Mouse (Mus musculus) limb, embryonic 13.5 days (tissue): Measurements from ENCODE around the gene Slc39a9. TPM values are rescaled to one million over a fixed set of nuclear protein-coding genes. Genes with fewer than 3 reads are reported as not detected.
A peak's percentile ranks its signal among the peaks of the same experiment; 100 is the strongest.

Experiments used
- ATAC-seq: fragments of 200-750 bp; cut with Nextera tagmentation; 2 replicates; pipeline ENCODE4 v1.8.0; 2017; ENCODE audit warnings: low read depth, moderate number of reproducible peaks, moderate TSS enrichment; ENCODE audit not compliant: low FRiP score
- H3K27ac ChIP-seq: fragments of 300-500 bp; sonication (generic); 2 replicates; pipeline ENCODE4 v1.5.1; 2015; ENCODE audit warnings: inconsistent platforms, mild to moderate bottlenecking, moderate library complexity
- H3K27me3 ChIP-seq: fragments of 300-500 bp; sonication (generic); 2 replicates; pipeline ENCODE4 v1.6.1; 2015; ENCODE audit warnings: mild to moderate bottlenecking, inconsistent platforms
- H3K36me3 ChIP-seq: fragments of 300-500 bp; sonication (generic); 2 replicates; pipeline ENCODE4 v1.6.1; 2015; ENCODE audit warnings: inconsistent platforms, mild to moderate bottlenecking, moderate library complexity
- H3K4me1 ChIP-seq: fragments of 300-500 bp; sonication (generic); 2 replicates; pipeline ENCODE4 v1.6.1; 2015; ENCODE audit warnings: inconsistent platforms
- H3K4me2 ChIP-seq: fragments of 300-500 bp; sonication (generic); replicated peaks from 2 replicates; pipeline ENCODE4 v1.6.1; 2015; ENCODE audit warnings: inconsistent platforms, mild to moderate bottlenecking, moderate library complexity
- H3K4me3 ChIP-seq: fragments of 300-500 bp; sonication (generic); 2 replicates; pipeline ENCODE4 v1.5.1; 2015; ENCODE audit warnings: moderate library complexity, mild to moderate bottlenecking, inconsistent platforms
- H3K9ac ChIP-seq: fragments of 300-500 bp; sonication (generic); 2 replicates; pipeline ENCODE4 v1.6.1; 2015; ENCODE audit warnings: mild to moderate bottlenecking, inconsistent platforms
- H3K9me3 ChIP-seq: fragments of 300-500 bp; sonication (generic); 2 replicates; pipeline ENCODE4 v1.6.1; 2016; ENCODE audit warnings: inconsistent platforms
- WGBS: fragments of 180-500 bp; shearing (Covaris S2); methylation state at CpG from one replicate; pipeline ENCODE4 v1.1.7; 2015; 5-methylcytosine and 5-hydroxymethylcytosine counted together
- polyA plus RNA-seq: library from polyadenylated mRNA; unstranded; fragments of >200 nt; fragmentation: Nextera tagmentation; extraction: Ambion mirVana; gene quantifications from 2 replicates; pipeline ENCODE4 v1.2.1, GENCODE M21; 2015

Slc39a9 gene
- 21.8 and 26.5 TPM in 2 replicates for polyA plus RNA-seq

DNA sequence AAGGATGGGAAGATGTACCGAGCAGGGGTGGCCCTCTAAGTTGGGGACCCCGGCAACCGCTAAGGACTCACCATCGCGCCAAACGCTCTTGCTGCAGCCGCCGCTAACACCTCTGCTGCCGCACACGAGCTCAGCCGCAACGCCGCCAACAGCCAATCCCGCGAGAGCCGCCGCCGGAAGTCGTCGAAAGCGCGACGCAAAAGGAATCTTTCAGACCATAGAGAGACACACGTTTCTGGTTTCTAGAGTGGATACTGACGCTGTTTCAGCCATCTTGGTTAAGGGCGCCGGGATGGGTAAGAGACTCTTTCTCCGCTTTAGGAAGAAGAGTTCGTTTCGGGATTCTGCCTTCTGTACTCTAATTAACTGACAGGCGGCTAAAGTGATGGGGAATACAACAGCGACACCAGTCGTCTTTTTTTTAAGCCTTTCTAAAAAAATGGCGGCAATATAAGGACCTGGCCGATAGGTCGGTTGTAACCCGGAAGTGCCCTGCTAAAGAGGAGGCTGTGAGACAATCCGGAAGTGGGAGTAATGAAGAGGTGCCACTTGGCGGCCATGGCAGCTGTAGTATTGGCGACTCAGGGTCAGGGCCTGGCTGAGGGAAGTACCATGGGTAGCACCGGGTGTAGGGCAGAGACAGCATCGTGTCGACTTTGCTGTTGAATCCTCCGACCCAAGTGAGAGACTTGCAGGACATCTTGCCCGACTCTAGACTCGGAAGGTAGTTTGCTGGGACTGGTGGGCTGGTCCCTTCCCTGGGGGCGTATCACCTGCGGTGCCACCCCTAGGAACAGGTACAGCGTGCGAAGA lies at the start of gene Slc39a9, which contains the start of gene Erh:
TSS of gene Slc39a9 (plus strand) at position 191 of the 813 bp plus-strand sequence.
TSS of gene Erh (minus strand) at position 649 of the 813 bp plus-strand sequence.
- H3K36me3 ChIP-seq, result peaks cover 44% of the 10 kb centered on the region
- peak within 1 kb of the TSS; percentile 93 for H3K27ac ChIP-seq
- peak; percentile 97 for ATAC-seq
- WGBS, result under 1% methylated on average over 50 of the region's 50 CpGs
- H3K4me1 ChIP-seq, result peaks cover 37% of the 10 kb centered on the region
- peak within 1 kb of the TSS; percentile 95 for H3K4me2 ChIP-seq
- peak within 1 kb of the TSS; percentile 97 for H3K9ac ChIP-seq
- H3K27me3 ChIP-seq, result no peaks in the 10 kb centered on the region
- H3K4me3 ChIP-seq, result peak within 1 kb of the TSS; percentile 93
- H3K9me3 ChIP-seq, result no peaks in the 10 kb centered on the region

DNA sequence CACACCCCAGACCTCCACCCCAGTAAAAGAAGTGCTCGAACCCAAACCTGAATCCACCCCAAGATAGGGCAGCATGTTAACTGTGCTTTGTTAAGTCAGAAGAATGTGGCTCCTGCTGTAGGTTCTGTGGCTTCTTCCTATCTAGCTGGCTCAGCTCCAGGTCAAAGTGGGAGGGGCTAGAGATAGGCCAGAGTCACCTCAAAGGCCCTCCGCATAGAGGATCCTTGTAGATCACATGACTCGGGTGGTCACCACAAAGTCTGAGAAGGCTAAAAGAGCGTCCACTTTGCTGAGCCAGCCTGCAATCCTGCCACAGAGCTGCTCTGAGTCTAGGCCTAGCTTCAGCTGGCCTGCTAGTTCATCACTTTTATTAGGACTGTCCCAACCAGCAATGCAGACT lies 49.5 kb upstream of the Slc39a9 start:
- no peaks in the 10 kb centered on the region for H3K27me3 ChIP-seq
- 84% methylated on average over 4 of the region's 4 CpGs for WGBS
- H3K4me1 ChIP-seq, result no peaks in the 10 kb centered on the region
- H3K4me2 ChIP-seq, result no peak overlapping the region
- no peak overlapping the region for H3K9ac ChIP-seq
- no peak overlapping the region for H3K27ac ChIP-seq
- no peaks in the 10 kb centered on the region for H3K9me3 ChIP-seq
- no peak overlapping the region for H3K4me3 ChIP-seq
- ATAC-seq, result no peak
- 0 out of 2 replicates have a peak, but pooled peaks cover 4% of the 10 kb centered on the region for H3K36me3 ChIP-seq

DNA sequence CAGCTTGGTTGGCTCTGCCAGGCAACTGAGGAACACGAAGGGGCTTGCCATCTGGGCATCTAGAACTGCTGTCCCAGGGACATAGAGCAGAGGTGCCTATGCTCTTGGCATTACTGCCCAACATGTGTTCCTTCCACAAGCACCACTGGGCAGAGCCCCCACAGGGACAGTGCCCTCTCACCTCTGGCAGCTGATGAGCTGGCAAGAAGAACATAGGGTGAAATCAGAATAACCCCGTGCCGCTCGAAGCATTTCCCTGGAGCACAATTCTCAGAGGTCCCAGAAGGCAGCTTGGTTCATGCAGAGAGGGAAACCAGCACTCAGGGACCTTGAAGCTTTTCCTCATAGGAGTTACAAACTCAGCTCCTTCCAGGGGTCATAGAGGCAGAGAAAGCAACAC lies 48.9 kb upstream of the Slc39a9 start:
- H3K27me3 ChIP-seq, result no peaks in the 10 kb centered on the region
- H3K36me3 ChIP-seq, result 0 out of 2 replicates have a peak, but pooled peaks cover 4% of the 10 kb centered on the region
- no peak for ATAC-seq
- no peaks in the 10 kb centered on the region for H3K9me3 ChIP-seq
- H3K4me1 ChIP-seq, result no peaks in the 10 kb centered on the region
- 84% methylated on average over 4 of the region's 4 CpGs for WGBS
- H3K4me3 ChIP-seq, result no peak overlapping the region
- H3K27ac ChIP-seq, result no peak overlapping the region
- no peak overlapping the region for H3K9ac ChIP-seq
- no peak overlapping the region for H3K4me2 ChIP-seq

DNA sequence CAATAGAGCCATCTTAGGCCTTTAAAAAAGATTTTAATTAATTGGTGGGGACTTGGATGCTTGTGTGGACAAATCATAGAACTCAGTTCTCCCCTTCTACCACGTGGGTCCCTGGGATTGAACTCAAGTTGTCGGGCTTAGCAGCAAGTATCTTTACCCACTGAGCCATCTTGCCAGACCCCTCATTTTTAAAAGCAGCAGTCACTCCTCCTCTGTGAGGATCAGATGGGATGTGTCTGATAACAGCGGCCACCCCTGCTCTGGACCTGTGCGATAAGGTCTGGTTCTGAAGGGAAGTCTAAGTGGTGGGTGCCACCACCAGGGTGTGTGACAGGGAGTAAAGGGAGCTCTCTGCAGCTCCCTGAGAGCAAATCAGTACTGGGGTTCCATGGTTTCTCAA lies 48.1 kb upstream of the Slc39a9 start:
- H3K9ac ChIP-seq, result no peak overlapping the region
- 92% methylated on average over 4 of the region's 4 CpGs for WGBS
- no peaks in the 10 kb centered on the region for H3K27me3 ChIP-seq
- H3K4me2 ChIP-seq, result no peak overlapping the region
- H3K27ac ChIP-seq, result no peak overlapping the region
- no peaks in the 10 kb centered on the region for H3K9me3 ChIP-seq
- H3K4me3 ChIP-seq, result no peak overlapping the region
- H3K36me3 ChIP-seq, result no peaks in the 10 kb centered on the region
- H3K4me1 ChIP-seq, result no peaks in the 10 kb centered on the region
- ATAC-seq, result no peak

DNA sequence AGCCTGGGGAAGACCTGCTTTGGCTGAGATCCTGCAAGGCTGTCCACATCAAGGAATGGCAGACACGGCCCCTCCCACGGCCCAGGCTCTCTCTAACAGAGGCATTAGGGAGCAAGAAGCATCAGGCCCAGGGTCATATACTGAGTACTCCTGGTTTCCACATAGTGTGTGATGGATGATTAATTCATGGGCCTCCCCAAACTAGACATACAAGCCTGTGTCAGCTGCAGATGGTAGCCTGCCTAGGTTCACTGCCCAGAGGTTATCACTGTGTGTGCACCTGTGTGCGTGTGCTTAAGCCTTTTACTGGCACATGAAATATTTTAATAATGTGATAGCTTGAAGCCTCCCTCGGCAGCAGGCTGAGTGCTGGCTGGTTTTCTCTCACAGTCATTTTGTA lies 47.7 kb upstream of the Slc39a9 start:
- 72% methylated on average over 4 of the region's 4 CpGs for WGBS

DNA sequence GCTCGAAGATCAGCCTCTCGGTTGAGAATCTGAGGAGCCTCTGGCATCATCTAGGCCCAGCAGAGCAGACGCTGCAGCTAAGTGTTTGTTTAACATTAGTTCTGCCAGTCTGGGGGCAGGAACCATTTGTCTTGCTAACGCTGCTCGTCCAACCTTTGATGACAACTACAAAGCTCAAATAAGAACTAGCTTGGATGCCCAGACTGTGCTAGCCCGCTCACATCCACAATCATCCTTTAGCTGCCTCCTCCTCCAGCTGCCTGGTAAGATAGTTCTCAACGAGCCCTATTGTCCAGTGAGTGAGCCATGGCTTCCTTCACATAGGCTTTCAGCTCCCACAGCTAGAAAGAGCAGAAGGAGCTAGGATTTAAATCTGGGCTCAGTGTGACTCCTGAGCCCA lies 45.4 kb upstream of the Slc39a9 start:
- H3K9ac ChIP-seq, result no peak overlapping the region
- no peak overlapping the region for H3K27ac ChIP-seq
- H3K4me2 ChIP-seq, result no peak overlapping the region
- no peak for ATAC-seq
- H3K4me1 ChIP-seq, result peaks cover 2% of the 10 kb centered on the region
- WGBS, result 34% methylated on average over 7 of the region's 7 CpGs
- H3K27me3 ChIP-seq, result no peaks in the 10 kb centered on the region
- no peaks in the 10 kb centered on the region for H3K9me3 ChIP-seq
- H3K36me3 ChIP-seq, result no peaks in the 10 kb centered on the region
- H3K4me3 ChIP-seq, result no peak overlapping the region

More for the DNA sequence above, 47.7 kb upstream of the Slc39a9 start:
- Histone ChIP-seq H3K27ac (no peak overlapping the region), H3K4me2 (no peak overlapping the region), H3K4me1 (no peaks in the 10 kb centered on the region), H3K4me3 (no peak overlapping the region), H3K9me3 (no peaks in the 10 kb centered on the region), H3K27me3 (no peaks in the 10 kb centered on the region), H3K9ac (no peak overlapping the region), H3K36me3 (no peaks in the 10 kb centered on the region)
- ATAC-seq, result no peak

DNA sequence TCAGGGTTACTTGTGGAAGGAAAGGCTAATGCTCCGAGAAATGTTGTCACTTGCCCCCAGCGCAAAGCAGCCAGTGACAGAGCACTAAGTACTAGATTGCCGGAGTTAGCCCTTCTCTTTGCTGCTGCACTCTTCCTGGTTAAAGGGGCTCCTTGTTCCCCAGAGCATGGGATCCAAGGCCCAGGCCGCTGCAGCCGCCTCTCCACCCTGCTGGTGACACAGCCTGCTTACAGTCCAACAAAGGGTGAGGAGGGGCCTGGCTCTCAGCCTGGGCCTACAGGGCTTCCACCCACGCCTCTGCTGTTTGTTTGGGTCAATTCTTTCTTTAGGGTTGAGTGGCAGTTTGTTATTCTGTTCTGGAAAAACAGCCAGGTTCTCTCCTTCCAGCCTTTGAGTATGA lies 44.9 kb upstream of the Slc39a9 start:
- H3K27me3 ChIP-seq, result no peaks in the 10 kb centered on the region
- H3K9me3 ChIP-seq, result no peaks in the 10 kb centered on the region
- H3K36me3 ChIP-seq, result no peaks in the 10 kb centered on the region
- peaks cover 7% of the 10 kb centered on the region for H3K4me1 ChIP-seq
- WGBS, result 65% methylated on average over 6 of the region's 6 CpGs
- no peak overlapping the region for H3K27ac ChIP-seq
- no peak overlapping the region for H3K9ac ChIP-seq
- H3K4me3 ChIP-seq, result no peak overlapping the region
- no peak overlapping the region for H3K4me2 ChIP-seq
- ATAC-seq, result no peak

DNA sequence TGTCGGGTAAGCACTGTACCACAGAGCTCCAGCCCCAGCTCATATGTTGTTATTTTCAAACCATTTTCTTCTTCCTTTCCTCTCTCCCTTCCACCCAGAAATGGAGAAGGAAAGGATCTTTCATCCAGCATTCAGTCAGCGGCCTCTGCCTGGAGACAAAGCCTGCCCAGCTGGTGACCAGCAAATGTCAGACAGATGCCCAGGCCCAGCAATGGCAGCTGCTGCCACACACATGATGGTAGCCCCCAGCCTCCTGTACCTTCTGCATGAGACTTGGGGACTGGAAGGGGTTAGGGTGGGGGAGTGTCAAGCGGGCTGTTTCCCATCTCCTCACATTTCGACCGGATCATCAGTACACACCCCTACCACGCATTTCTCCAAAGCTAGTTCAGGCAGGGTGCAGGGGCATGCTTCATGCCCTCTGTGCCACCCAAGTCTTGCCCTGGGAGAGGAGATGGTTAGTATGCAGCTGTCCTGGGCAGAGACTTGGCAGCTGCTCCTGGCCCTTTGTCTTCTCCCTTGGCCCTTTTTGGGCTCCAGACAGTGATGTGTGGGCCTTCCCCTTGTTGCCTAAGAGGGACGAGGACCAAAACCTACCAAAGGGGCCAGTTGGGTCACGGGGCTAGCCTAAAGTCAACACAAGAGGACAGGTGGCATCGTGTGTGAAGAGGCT lies 42.0 kb upstream of the Slc39a9 start:
- WGBS, result 78% methylated on average over 9 of the region's 9 CpGs
- no peak overlapping the region for H3K9ac ChIP-seq
- H3K4me3 ChIP-seq, result no peak overlapping the region
- no peaks in the 10 kb centered on the region for H3K27me3 ChIP-seq
- ATAC-seq, result no peak
- no peak overlapping the region for H3K27ac ChIP-seq
- peaks cover 17% of the 10 kb centered on the region for H3K4me1 ChIP-seq
- no peaks in the 10 kb centered on the region for H3K9me3 ChIP-seq
- no peak overlapping the region for H3K4me2 ChIP-seq
- no peaks in the 10 kb centered on the region for H3K36me3 ChIP-seq

DNA sequence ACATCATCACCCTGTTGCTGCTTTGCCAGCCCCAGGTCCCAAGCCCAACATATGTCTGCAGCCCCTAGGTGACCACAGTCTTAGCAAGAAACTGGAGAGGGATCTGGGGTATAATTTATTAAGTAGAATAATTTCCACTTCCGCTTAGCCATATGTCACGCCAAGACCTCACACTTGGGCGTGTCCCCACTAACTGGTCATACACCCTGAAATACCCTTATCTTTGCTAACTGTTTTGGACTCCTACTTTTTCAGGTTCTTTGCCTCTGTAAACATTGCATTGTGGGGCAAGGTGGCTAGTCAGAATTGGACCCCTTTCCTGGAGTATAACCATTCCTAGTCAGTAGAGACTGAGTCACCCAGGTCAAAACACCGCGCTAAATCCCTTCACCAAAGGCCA lies 41.3 kb upstream of the Slc39a9 start:
- no peak overlapping the region for H3K4me2 ChIP-seq
- H3K9me3 ChIP-seq, result no peaks in the 10 kb centered on the region
- no peaks in the 10 kb centered on the region for H3K27me3 ChIP-seq
- H3K36me3 ChIP-seq, result no peaks in the 10 kb centered on the region
- WGBS, result 94% methylated on average over 5 of the region's 5 CpGs
- H3K4me1 ChIP-seq, result peaks cover 17% of the 10 kb centered on the region
- no peak overlapping the region for H3K9ac ChIP-seq
- no peak for ATAC-seq
- H3K4me3 ChIP-seq, result no peak overlapping the region
- H3K27ac ChIP-seq, result no peak overlapping the region

DNA sequence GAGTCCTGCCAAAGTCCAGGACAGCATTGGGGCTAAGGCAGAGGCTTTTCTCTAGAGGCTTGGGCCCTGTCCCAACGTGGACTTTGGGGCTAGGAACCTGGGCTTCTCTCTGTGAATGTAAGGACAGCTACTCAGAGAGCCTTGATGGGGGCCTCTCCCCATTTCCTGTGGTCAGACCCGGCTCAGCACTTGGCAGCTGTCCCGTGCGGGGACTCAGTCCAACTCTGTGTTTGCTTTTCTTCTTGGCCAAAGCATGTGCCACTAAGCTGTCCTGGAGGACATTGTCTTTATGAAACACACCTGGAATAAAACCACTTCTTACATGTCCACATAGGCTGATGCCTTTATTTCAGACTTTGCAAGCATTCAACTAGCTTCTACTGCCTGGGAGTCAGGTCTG lies 40.1 kb upstream of the Slc39a9 start:
- Histone ChIP-seq H3K9ac (0 out of 2 replicates have a peak overlapping the region, but pooled peaks have one; percentile 9), H3K9me3 (no peaks in the 10 kb centered on the region), H3K27ac (no peak overlapping the region; the same call in 1 of the 2 replicates), H3K4me3 (no peak overlapping the region), H3K4me1 (peaks cover 17% of the 10 kb centered on the region), H3K4me2 (no peak overlapping the region), H3K27me3 (no peaks in the 10 kb centered on the region), H3K36me3 (no peaks in the 10 kb centered on the region)
- 53% methylated on average over 4 of the region's 4 CpGs for WGBS
- peak; percentile 44; the same call in 1 of the 2 replicates for ATAC-seq

DNA sequence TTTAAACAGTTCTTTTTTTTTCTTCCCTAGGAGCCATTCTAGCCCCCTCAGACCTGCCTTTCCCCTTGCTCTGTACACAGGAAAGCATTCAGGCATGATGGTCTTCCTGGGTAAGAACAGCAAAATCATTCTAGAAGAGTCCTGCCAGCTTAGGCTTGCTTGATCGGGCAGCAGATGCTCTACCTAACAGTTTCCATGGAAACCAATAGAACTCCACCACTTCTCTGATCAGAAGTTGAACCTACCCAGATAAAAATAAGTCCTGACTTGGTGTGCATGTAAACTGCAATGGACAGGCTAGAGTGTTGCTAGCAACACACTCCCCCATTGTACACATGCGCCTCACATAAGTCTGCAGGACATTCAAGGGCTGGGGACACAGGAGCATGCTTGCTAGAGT lies 39.5 kb upstream of the Slc39a9 start:
- H3K4me2 ChIP-seq, result no peak overlapping the region
- H3K27ac ChIP-seq, result no peak overlapping the region; the same call in 1 of the 2 replicates
- 87% methylated on average over 2 of the region's 2 CpGs for WGBS
- H3K9me3 ChIP-seq, result no peaks in the 10 kb centered on the region
- H3K9ac ChIP-seq, result no peak overlapping the region
- peaks cover 17% of the 10 kb centered on the region for H3K4me1 ChIP-seq
- no peak for ATAC-seq
- H3K36me3 ChIP-seq, result no peaks in the 10 kb centered on the region
- no peak overlapping the region for H3K4me3 ChIP-seq
- no peaks in the 10 kb centered on the region for H3K27me3 ChIP-seq

DNA sequence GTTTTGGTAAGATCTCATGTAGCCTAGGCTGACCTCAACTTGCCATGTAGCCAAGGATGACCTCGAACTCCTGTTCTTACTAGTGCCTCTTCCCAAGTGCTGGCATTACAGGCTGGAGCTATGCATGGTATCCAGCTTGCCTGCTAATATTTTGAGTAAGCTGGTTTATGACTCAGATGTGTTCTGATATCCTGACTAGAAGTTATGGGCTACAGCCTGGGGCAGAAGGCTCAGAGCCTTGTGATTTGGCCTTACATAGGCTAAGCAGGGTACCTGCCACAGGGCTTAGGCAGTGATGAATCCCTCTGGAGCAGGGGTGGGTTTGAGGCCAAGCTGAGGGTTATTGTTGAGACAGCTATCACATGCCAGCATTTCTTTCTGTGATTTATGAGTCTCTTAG lies 35.1 kb upstream of the Slc39a9 start:
- 72% methylated on average over 1 of the region's 1 CpGs for WGBS
- Histone ChIP-seq H3K4me1 (peaks cover 12% of the 10 kb centered on the region), H3K9me3 (no peaks in the 10 kb centered on the region), H3K27me3 (no peaks in the 10 kb centered on the region), H3K4me3 (no peak overlapping the region), H3K27ac (no peak overlapping the region), H3K9ac (no peak overlapping the region), H3K36me3 (no peaks in the 10 kb centered on the region), H3K4me2 (no peak overlapping the region)
- no peak for ATAC-seq
